Mouse (Mus musculus): ENCODE measurements at regions not wholly inside any gene's neighbourhood (a gene's known extent, or its start where the extent isn't known, plus 50 kb on each side); places are given as distances from the start of the nearest gene placed in this dataset.

- Histone ChIP-seq H3K4me3 (ENCODE audit: insufficient read depth, low read length) (no peak overlapping the region), H3K27ac (ENCODE audit: insufficient read depth, low read length) (no peak overlapping the region), H3K4me1 (ENCODE audit: control insufficient read depth, insufficient read depth, low read length) (no peaks in the 10 kb centered on the region)
- TF ChIP-seq CTCF (IDR thresholded peaks at IDR 0.05; ENCODE audit: extremely low read depth, insufficient read depth, low read length) (no peak), POLR2A (IDR thresholded peaks at IDR 0.05; ENCODE audit: extremely low read depth, insufficient read depth, low read length) (no peak)
Measured at GRCm38 (mm10) chrX:57711914-57712313, 208.4 kb upstream of the Gpr101 start.

DNA sequence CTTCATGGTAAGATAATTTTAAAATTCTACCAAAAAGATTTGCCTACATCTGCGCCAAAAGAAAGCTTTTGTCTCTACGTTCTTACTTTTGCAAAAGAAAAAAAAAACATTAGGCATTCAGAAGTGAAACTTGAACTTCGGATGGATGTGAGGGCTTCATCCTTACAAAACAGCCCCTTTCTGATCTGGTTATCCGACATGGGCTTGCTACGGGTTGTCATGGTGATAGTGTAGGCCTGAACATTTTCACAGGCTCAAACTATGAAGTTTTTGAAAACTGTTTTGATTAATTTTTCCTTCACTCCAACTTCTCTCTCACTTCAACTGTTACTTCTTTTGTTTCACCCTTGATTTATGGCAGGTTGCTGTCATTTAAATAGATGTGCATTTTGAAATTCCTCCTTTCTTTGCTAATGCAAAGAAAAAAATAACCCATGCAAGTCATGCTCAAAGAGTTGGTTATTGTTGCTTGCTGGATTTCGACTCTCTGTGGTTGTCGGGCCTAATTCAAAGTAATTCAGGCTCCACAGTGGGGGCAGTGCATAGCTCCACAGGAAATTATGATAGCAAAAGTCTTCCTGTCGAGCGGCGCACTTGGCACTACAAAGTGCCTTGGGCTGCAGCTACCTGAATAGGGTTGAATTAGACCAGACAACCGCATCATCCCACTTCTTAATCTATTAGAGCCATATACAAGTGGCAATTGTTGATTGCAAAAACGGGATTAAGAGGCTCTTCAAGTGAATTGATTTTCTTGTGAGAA lies 205.7 kb upstream of the Gpr101 start:
- Histone ChIP-seq H3K4me3 (ENCODE audit: insufficient read depth, low read length) (no peak overlapping the region), H3K27ac (ENCODE audit: insufficient read depth, low read length) (no peak overlapping the region), H3K4me1 (ENCODE audit: control insufficient read depth, insufficient read depth, low read length) (no peaks in the 10 kb centered on the region)
- TF ChIP-seq POLR2A (IDR thresholded peaks at IDR 0.05; ENCODE audit: extremely low read depth, insufficient read depth, low read length) (no peak), CTCF (IDR thresholded peaks at IDR 0.05; ENCODE audit: extremely low read depth, insufficient read depth, low read length) (no peak)

DNA sequence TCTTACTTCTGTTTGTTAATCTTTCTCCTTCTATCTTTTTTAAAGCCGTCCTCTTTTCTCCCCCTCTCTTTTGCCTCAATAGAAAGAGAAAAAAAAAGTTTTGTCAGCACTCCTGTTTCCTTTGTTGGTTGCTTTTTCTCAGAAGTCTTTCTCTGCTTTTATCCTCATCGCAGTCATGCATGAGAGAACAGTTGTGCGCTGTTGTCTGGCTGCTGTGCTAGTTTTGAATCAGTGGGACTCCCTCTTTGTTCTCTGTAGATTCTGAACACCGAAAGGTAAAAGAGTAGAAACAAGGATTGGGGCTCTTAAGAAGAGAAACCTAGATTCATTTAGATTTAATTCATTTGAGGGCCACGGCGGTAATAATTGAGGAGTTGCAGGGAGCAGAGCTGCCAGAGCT lies 204.9 kb upstream of the Gpr101 start:
- TF ChIP-seq CTCF (IDR thresholded peaks at IDR 0.05; ENCODE audit: extremely low read depth, insufficient read depth, low read length) (no peak), POLR2A (IDR thresholded peaks at IDR 0.05; ENCODE audit: extremely low read depth, insufficient read depth, low read length) (no peak)
- H3K27ac ChIP-seq (ENCODE audit: insufficient read depth, low read length), result no peak overlapping the region

GRCm38 (mm10) chrX:57707932-57708331 lies 204.4 kb upstream of the Gpr101 start:
- Histone ChIP-seq H3K27ac (ENCODE audit: insufficient read depth, low read length) (no peak overlapping the region), H3K4me1 (ENCODE audit: control insufficient read depth, insufficient read depth, low read length) (no peaks in the 10 kb centered on the region), H3K4me3 (ENCODE audit: insufficient read depth, low read length) (no peak overlapping the region)
- TF ChIP-seq CTCF (IDR thresholded peaks at IDR 0.05; ENCODE audit: extremely low read depth, insufficient read depth, low read length) (no peak), POLR2A (IDR thresholded peaks at IDR 0.05; ENCODE audit: extremely low read depth, insufficient read depth, low read length) (no peak)

More for the DNA sequence above, 204.9 kb upstream of the Gpr101 start:
- H3K4me3 ChIP-seq (ENCODE audit: insufficient read depth, low read length), result no peak overlapping the region
- H3K4me1 ChIP-seq (ENCODE audit: control insufficient read depth, insufficient read depth, low read length), result no peaks in the 10 kb centered on the region

DNA sequence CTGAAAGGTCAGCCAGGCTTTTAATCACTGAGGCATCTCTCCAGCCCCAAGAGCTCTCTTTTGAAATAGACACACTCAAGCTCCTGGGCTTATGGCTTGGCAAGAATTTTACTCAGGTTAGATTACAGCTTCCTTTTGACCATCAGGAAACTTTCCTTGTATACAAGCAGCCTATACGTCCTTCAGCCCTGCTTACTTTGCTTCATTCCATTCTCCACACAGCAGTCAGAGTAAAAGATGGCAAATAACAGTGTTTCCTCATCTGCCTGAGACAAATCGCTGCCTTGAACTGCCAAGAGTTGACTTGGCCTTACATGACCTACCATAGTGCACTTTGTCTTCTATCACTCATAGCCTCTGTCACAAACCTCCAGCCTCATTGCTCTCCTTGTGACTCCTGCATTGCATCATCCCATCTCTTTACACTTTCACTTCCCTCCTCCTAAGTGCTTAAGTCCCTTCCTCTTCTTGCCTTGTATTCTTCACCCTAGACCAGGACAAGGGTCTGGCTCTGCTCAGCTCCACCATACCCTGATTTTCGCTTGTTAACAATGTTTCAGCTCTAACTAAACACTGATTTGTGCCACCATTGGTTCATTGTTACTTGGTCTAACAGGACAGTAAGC lies 203.2 kb upstream of the Gpr101 start:
- no peak overlapping the region for H3K4me3 ChIP-seq (ENCODE audit: insufficient read depth, low read length)
- no peak overlapping the region for H3K27ac ChIP-seq (ENCODE audit: insufficient read depth, low read length)
- no peaks in the 10 kb centered on the region for H3K4me1 ChIP-seq (ENCODE audit: control insufficient read depth, insufficient read depth, low read length)
- TF ChIP-seq POLR2A (IDR thresholded peaks at IDR 0.05; ENCODE audit: extremely low read depth, insufficient read depth, low read length), result no peak
- TF ChIP-seq CTCF (IDR thresholded peaks at IDR 0.05; ENCODE audit: extremely low read depth, insufficient read depth, low read length), result no peak

DNA sequence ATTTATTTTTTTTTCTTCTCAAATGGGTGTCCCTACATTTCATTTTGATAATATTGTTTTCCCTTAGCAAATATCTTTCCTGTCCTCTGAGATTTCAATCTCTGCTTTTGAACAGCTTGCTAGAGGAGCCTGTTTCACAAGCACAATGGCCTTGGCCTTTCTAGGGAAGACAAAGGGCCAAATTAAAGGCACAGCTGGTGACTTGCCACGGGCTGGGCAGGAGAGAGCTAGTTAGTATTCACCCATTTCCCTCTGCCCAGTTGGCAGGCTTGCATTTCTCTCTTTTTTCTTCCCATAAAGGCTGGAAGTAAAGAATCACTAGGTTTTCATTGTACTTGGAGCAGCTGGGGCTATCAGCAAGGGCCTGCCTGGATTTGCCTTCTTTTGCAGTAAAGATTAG lies 188.9 kb upstream of the Gpr101 start:
- no peak for TF ChIP-seq CTCF (IDR thresholded peaks at IDR 0.05; ENCODE audit: extremely low read depth, insufficient read depth, low read length)
- TF ChIP-seq POLR2A (IDR thresholded peaks at IDR 0.05; ENCODE audit: extremely low read depth, insufficient read depth, low read length), result no peak
- Histone ChIP-seq H3K4me1 (ENCODE audit: control insufficient read depth, insufficient read depth, low read length) (no peaks in the 10 kb centered on the region), H3K27ac (ENCODE audit: insufficient read depth, low read length) (no peak overlapping the region)

DNA sequence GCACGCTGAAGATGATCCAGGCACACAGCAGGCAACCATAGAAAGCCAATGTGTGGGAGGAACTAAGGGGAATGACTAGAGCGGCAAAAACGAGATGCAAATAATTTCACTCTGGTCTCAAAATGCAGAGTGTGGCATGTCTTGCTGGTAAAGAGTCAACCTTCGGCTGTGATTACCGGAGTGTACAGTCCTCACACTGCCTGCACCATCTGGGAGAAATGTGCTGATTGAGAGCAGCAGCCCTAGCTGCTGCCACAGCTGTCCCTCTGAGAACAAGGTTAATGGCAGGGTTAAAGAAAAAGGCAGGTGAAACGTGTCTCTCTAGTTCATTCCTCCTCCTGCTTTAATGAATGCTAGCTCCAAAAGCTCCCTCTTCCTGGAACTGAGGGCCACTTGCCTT lies 173.2 kb upstream of the Gpr101 start:
- TF ChIP-seq POLR2A (IDR thresholded peaks at IDR 0.05; ENCODE audit: extremely low read depth, insufficient read depth, low read length) (no peak), CTCF (IDR thresholded peaks at IDR 0.05; ENCODE audit: extremely low read depth, insufficient read depth, low read length) (no peak)
- Histone ChIP-seq H3K4me3 (ENCODE audit: insufficient read depth, low read length) (no peak overlapping the region), H3K4me1 (ENCODE audit: control insufficient read depth, insufficient read depth, low read length) (no peaks in the 10 kb centered on the region), H3K27ac (ENCODE audit: insufficient read depth, low read length) (no peak overlapping the region)

More for the DNA sequence above, 188.9 kb upstream of the Gpr101 start:
- no peak overlapping the region for H3K4me3 ChIP-seq (ENCODE audit: insufficient read depth, low read length)

- no peaks in the 10 kb centered on the region for H3K4me1 ChIP-seq (ENCODE audit: control insufficient read depth, insufficient read depth, low read length)
- no peak overlapping the region for H3K4me3 ChIP-seq (ENCODE audit: insufficient read depth, low read length)
- no peak for TF ChIP-seq POLR2A (IDR thresholded peaks at IDR 0.05; ENCODE audit: extremely low read depth, insufficient read depth, low read length)
- TF ChIP-seq CTCF (IDR thresholded peaks at IDR 0.05; ENCODE audit: extremely low read depth, insufficient read depth, low read length), result peak; percentile 43; the same call in 1 of the 2 replicates
- no peak overlapping the region for H3K27ac ChIP-seq (ENCODE audit: insufficient read depth, low read length)
Measured at GRCm38 (mm10) chrX:57674955-57675354, 171.4 kb upstream of the Gpr101 start.

DNA sequence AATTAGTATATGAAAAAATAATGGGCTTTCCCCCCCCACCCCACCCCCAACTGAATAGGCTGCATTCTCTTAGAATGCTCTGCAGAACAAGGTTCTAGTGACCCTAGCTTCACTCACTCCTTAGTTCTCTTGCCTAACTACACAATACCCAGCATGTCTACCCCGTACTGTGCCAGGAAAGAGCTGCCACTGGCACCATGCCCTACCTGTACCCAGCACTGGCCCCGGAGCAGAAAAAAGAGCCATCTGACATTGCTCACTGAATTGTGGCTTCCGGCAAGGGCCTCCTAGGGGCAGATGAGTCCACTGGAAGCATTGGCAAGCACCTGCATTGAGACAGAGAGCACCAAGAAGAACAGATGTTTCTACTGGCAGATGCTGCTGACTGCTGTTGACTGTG lies 156.0 kb upstream of the Gpr101 start:
- H3K4me1 ChIP-seq (ENCODE audit: control insufficient read depth, insufficient read depth, low read length), result no peaks in the 10 kb centered on the region
- H3K4me3 ChIP-seq (ENCODE audit: insufficient read depth, low read length), result no peak overlapping the region
- no peak overlapping the region for H3K27ac ChIP-seq (ENCODE audit: insufficient read depth, low read length)
- TF ChIP-seq POLR2A (IDR thresholded peaks at IDR 0.05; ENCODE audit: extremely low read depth, insufficient read depth, low read length), result no peak
- no peak for TF ChIP-seq CTCF (IDR thresholded peaks at IDR 0.05; ENCODE audit: extremely low read depth, insufficient read depth, low read length)

DNA sequence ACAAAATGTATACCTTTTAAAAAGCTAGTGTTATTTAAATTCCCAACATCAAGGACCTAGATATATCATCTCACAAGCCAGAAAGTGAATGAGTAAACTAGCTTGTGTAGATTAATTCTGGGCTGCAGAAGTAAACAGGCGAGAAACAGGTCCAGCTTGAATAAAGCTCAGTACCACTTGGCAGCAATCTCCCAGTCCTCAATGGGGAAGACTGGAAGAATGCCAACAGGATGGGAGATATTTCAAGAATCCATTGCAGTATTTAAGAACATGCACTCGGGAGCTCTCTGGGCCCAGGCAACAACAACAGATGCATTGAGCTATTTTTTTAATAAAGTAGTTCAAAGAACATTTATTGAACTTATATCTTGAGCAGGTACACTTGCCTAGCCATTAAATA lies 152.5 kb upstream of the Gpr101 start:
- no peaks in the 10 kb centered on the region for H3K4me1 ChIP-seq (ENCODE audit: control insufficient read depth, insufficient read depth, low read length)
- TF ChIP-seq POLR2A (IDR thresholded peaks at IDR 0.05; ENCODE audit: extremely low read depth, insufficient read depth, low read length) (no peak), CTCF (IDR thresholded peaks at IDR 0.05; ENCODE audit: extremely low read depth, insufficient read depth, low read length) (no peak)
- H3K4me3 ChIP-seq (ENCODE audit: insufficient read depth, low read length), result no peak overlapping the region
- no peak overlapping the region for H3K27ac ChIP-seq (ENCODE audit: insufficient read depth, low read length)
